Mouse (Mus musculus) MEL (cell line): ENCODE measurements at regions not wholly inside any gene's neighbourhood (a gene's known extent, or its start where the extent isn't known, plus 50 kb on each side); places are given as distances from the start of the nearest gene placed in this dataset.

Experiments used
- DNase-seq: peaks from one replicate; pipeline ENCODE4 v3.0.0; 2011; ENCODE audit warnings: low read depth, low spot score
- H3K27ac ChIP-seq: 2 replicates; pipeline ENCODE4 v1.5.1; 2012; ENCODE audit warnings: low read depth, mild to moderate bottlenecking, control low read depth, low read length, moderate library complexity; ENCODE audit not compliant: control insufficient read depth
- H3K27me3 ChIP-seq, 2 experiments: fragments of 150-350 bp in 1 of 2; sonication (generic) in 1 of 2; 2 replicates each; pipeline ENCODE4 v1.6.1; 2012; ENCODE audit warnings: low read length in 2 of 2, mild to moderate bottlenecking in 2 of 2, improper control_type of control experiment in 1 of 2, moderate library complexity in 1 of 2; ENCODE audit not compliant: insufficient read depth in 2 of 2, control insufficient read depth in 1 of 2
- H3K36me3 ChIP-seq, 2 experiments: 2 replicates each; pipeline ENCODE4 v1.6.1; 2012 to 2014; ENCODE audit warnings: low read length in 2 of 2, improper control_type of control experiment in 1 of 2, inconsistent platforms in 1 of 2, mild to moderate bottlenecking in 1 of 2; ENCODE audit not compliant: insufficient read depth in 2 of 2, control insufficient read depth in 1 of 2
- H3K4me1 ChIP-seq, 2 experiments: fragments of 150-350 bp in 1 of 2; sonication (generic) in 1 of 2; 2 replicates each; pipeline ENCODE4 v1.6.1; 2012; ENCODE audit warnings: low read length in 2 of 2, improper control_type of control experiment in 1 of 2, mild to moderate bottlenecking in 1 of 2; ENCODE audit not compliant: insufficient read depth in 2 of 2, control insufficient read depth in 1 of 2
- H3K4me3 ChIP-seq, 2 experiments: fragments of 150-350 bp in 1 of 2; sonication (generic) in 1 of 2; 2 replicates each; pipeline ENCODE4 v1.5.1; 2012; ENCODE audit warnings: low read depth in 2 of 2, low read length in 2 of 2, mild to moderate bottlenecking in 2 of 2, moderate library complexity in 2 of 2, control low read depth in 1 of 2, improper control_type of control experiment in 1 of 2; ENCODE audit not compliant: control insufficient read depth in 1 of 2, insufficient read depth in 1 of 2
- H3K79me2 ChIP-seq: 2 replicates; pipeline ENCODE4 v1.6.1; 2012; ENCODE audit warnings: mild to moderate bottlenecking, low read length, moderate library complexity; ENCODE audit not compliant: control insufficient read depth, poor library complexity, insufficient read depth
- H3K9ac ChIP-seq: 2 replicates; pipeline ENCODE4 v1.6.1; 2012; ENCODE audit warnings: low read depth, mild to moderate bottlenecking, control low read depth, low read length, moderate library complexity; ENCODE audit not compliant: control insufficient read depth, poor library complexity, severe bottlenecking
- H3K9me3 ChIP-seq: fragments of 150-350 bp; sonication (generic); replicated peaks from 2 replicates; pipeline ENCODE4 v1.6.1; 2012; ENCODE audit warnings: mild to moderate bottlenecking, low read length, improper control_type of control experiment, moderate library complexity; ENCODE audit not compliant: insufficient read depth
- BHLHE40 ChIP-seq: IDR thresholded peaks from 2 replicates; pipeline ENCODE4 v1.6.1; 2012; ENCODE audit warnings: low read depth, mild to moderate bottlenecking, inconsistent platforms, low read length, improper control_type of control experiment, borderline replicate concordance
- CHD1 ChIP-seq: IDR thresholded peaks from 2 replicates; pipeline ENCODE4 v1.6.1; 2012; ENCODE audit warnings: low read depth, mild to moderate bottlenecking, inconsistent platforms, low read length, improper control_type of control experiment
- CHD2 ChIP-seq: IDR thresholded peaks from 2 replicates; pipeline ENCODE4 v1.6.1; 2011; ENCODE audit warnings: low read length, improper control_type of control experiment
- CTCF ChIP-seq, 3 experiments: IDR thresholded peaks in 2 of 3; conservative IDR thresholded peaks in 1 of 3; 2 replicates each; pipeline ENCODE4 v1.5.1; 2011 to 2012; ENCODE audit warnings: low read length in 3 of 3, low read depth in 2 of 3, mild to moderate bottlenecking in 2 of 3, improper control_type of control experiment in 1 of 3, inconsistent platforms in 1 of 3, mixed read lengths in 1 of 3, moderate library complexity in 1 of 3; ENCODE audit not compliant: control insufficient read depth in 1 of 3, insufficient read depth in 1 of 3, poor library complexity in 1 of 3, severe bottlenecking in 1 of 3
- E2F4 ChIP-seq: IDR thresholded peaks from 2 replicates; pipeline ENCODE4 v1.6.1; 2011; ENCODE audit warnings: low read depth, low read length, improper control_type of control experiment, borderline replicate concordance
- ETS1 ChIP-seq: IDR thresholded peaks from 2 replicates; pipeline ENCODE4 v1.6.1; 2012; ENCODE audit warnings: low read depth, mild to moderate bottlenecking, inconsistent platforms, low read length, improper control_type of control experiment, moderate library complexity
- GABPA ChIP-seq: IDR thresholded peaks from 2 replicates; pipeline ENCODE4 v1.6.1; 2012; ENCODE audit warnings: low read depth, mild to moderate bottlenecking, inconsistent platforms, low read length, improper control_type of control experiment, moderate library complexity
- GATA1 ChIP-seq: IDR thresholded peaks from 2 replicates; pipeline ENCODE4 v1.6.1; 2011; ENCODE audit warnings: low read depth, low read length, improper control_type of control experiment
- HCFC1 ChIP-seq: IDR thresholded peaks from 2 replicates; pipeline ENCODE4 v1.6.1; 2012; ENCODE audit warnings: low read depth, mild to moderate bottlenecking, inconsistent platforms, low read length, improper control_type of control experiment, moderate library complexity
- JUND ChIP-seq: IDR thresholded peaks from 2 replicates; pipeline ENCODE4 v1.6.1; 2011; ENCODE audit warnings: low read depth, mild to moderate bottlenecking, improper control_type of control experiment, low read length
- KAT2A ChIP-seq: conservative IDR thresholded peaks from 2 replicates; pipeline ENCODE4 v1.6.1; 2012; ENCODE audit warnings: low read depth, low read length, improper control_type of control experiment, inconsistent platforms
- MAFK ChIP-seq: IDR thresholded peaks from 2 replicates; pipeline ENCODE4 v1.6.1; 2011; ENCODE audit warnings: low read depth, mild to moderate bottlenecking, low read length, improper control_type of control experiment, borderline replicate concordance
- MAZ ChIP-seq: IDR thresholded peaks from 2 replicates; pipeline ENCODE4 v1.6.1; 2012; ENCODE audit warnings: low read depth, mild to moderate bottlenecking, inconsistent platforms, low read length, improper control_type of control experiment
- MEF2A ChIP-seq: IDR thresholded peaks from 2 replicates; pipeline ENCODE4 v1.6.1; 2014; ENCODE audit warnings: low read depth, mild to moderate bottlenecking, inconsistent platforms, low read length, improper control_type of control experiment; ENCODE audit not compliant: poor library complexity, insufficient replicate concordance, severe bottlenecking; ENCODE audit errors: extremely low read depth
- MXI1 ChIP-seq: IDR thresholded peaks from 2 replicates; pipeline ENCODE4 v1.6.1; 2011; ENCODE audit warnings: mild to moderate bottlenecking, low read depth, low read length, improper control_type of control experiment
- MYB ChIP-seq: IDR thresholded peaks from 2 replicates; pipeline ENCODE4 v1.6.1; 2011; ENCODE audit warnings: mild to moderate bottlenecking, low read depth, low read length, improper control_type of control experiment
- MYC ChIP-seq: IDR thresholded peaks from 2 replicates; pipeline ENCODE4 v1.6.1; 2011; ENCODE audit warnings: low read depth, mild to moderate bottlenecking, low read length, improper control_type of control experiment, moderate library complexity
- POLR2A ChIP-seq, 2 experiments: IDR thresholded peaks; 2 replicates each; pipeline ENCODE4 v1.6.1; 2011 to 2012; ENCODE audit warnings: low read length in 2 of 2, mild to moderate bottlenecking in 2 of 2, control low read depth in 1 of 2, improper control_type of control experiment in 1 of 2, low read depth in 1 of 2, moderate library complexity in 1 of 2; ENCODE audit not compliant: control insufficient read depth in 1 of 2, insufficient read depth in 1 of 2, poor library complexity in 1 of 2
- SMC3 ChIP-seq: IDR thresholded peaks from 2 replicates; pipeline ENCODE4 v1.6.1; 2011; ENCODE audit warnings: low read depth, low read length, improper control_type of control experiment
- TAL1 ChIP-seq: IDR thresholded peaks from 2 replicates; pipeline ENCODE4 v1.6.1; 2012; ENCODE audit warnings: mild to moderate bottlenecking, inconsistent platforms, low read length, moderate library complexity, mixed read lengths
- TBP ChIP-seq: IDR thresholded peaks from 2 replicates; pipeline ENCODE4 v1.8.0; 2011; ENCODE audit warnings: low read depth, low read length, improper control_type of control experiment
- UBTF ChIP-seq: IDR thresholded peaks from 2 replicates; pipeline ENCODE4 v1.6.1; 2012; ENCODE audit warnings: low read depth, mild to moderate bottlenecking, inconsistent platforms, low read length, improper control_type of control experiment, moderate library complexity, borderline replicate concordance; ENCODE audit not compliant: insufficient read depth
- USF2 ChIP-seq, 2 experiments: IDR thresholded peaks; 2 replicates each; pipeline ENCODE4 v1.6.1; 2011 to 2012; ENCODE audit warnings: improper control_type of control experiment in 2 of 2, low read length in 2 of 2, borderline replicate concordance in 1 of 2, inconsistent platforms in 1 of 2, low read depth in 1 of 2, mild to moderate bottlenecking in 1 of 2; ENCODE audit not compliant: insufficient read depth in 1 of 2
- ZKSCAN1 ChIP-seq: IDR thresholded peaks from 2 replicates; pipeline ENCODE4 v1.6.1; 2012; ENCODE audit warnings: low read depth, mild to moderate bottlenecking, inconsistent platforms, low read length, improper control_type of control experiment, moderate library complexity
- ZMIZ1 ChIP-seq: IDR thresholded peaks from 2 replicates; pipeline ENCODE4 v1.6.1; 2012; ENCODE audit warnings: low read depth, mild to moderate bottlenecking, inconsistent platforms, low read length, improper control_type of control experiment, moderate library complexity

DNA sequence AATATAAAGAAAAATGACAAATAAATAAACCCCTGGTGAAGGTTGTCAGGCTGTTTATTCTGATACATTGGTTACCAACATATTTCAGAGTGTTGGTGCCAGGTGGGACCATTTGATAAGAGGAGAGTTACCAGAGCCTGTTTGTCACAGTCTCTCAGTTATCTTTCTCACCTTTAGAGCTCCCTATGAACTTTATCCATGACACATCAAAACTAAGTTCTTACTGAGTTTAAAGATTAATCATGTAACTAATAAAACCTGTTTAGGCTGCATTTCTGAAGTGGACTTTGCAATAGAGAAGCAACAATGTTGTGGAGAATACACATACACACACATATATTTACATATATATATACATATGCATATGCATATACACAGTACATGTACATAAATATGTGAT lies 582.7 kb upstream of the Sema6d start:
- Histone ChIP-seq H3K36me3 (no peaks in the 10 kb centered on the region), H3K27ac (no peak overlapping the region), H3K4me3 (no peak overlapping the region), H3K79me2 (no peaks in the 10 kb centered on the region), H3K9ac (no peak overlapping the region), H3K4me1 (no peaks in the 10 kb centered on the region), H3K27me3 (no peaks in the 10 kb centered on the region), H3K9me3 (no peaks in the 10 kb centered on the region)
- no peak for TF ChIP-seq POLR2A (IDR thresholded peaks at IDR 0.05; ENCODE audit: control insufficient read depth in 1 of 2, insufficient read depth in 1 of 2, low read depth in 1 of 2, low read length in 2 of 2, poor library complexity in 1 of 2)
- no peak for TF ChIP-seq CHD2
- TF ChIP-seq TAL1, result no peak
- no peak for TF ChIP-seq UBTF
- TF ChIP-seq ZKSCAN1, result no peak
- TF ChIP-seq GATA1, result no peak
- no peak for TF ChIP-seq MAFK
- no peak for TF ChIP-seq GABPA
- no peak for TF ChIP-seq TBP
- no peak for TF ChIP-seq E2F4
- DNase-seq, result no peak

GRCm38 (mm10) chr2:123528915-123529314 lies 560.9 kb upstream of the Sema6d start:
- Histone ChIP-seq H3K9ac (no peak overlapping the region), H3K27ac (no peak overlapping the region), H3K36me3 (no peaks in the 10 kb centered on the region), H3K4me3 (no peak overlapping the region), H3K79me2 (no peaks in the 10 kb centered on the region), H3K4me1 (no peaks in the 10 kb centered on the region), H3K27me3 (no peaks in the 10 kb centered on the region), H3K9me3 (no peaks in the 10 kb centered on the region)
- no peak for TF ChIP-seq MAZ
- TF ChIP-seq GABPA, result no peak
- TF ChIP-seq USF2 (IDR thresholded peaks at IDR 0.05; ENCODE audit: borderline replicate concordance in 1 of 2, insufficient read depth in 1 of 2, low read depth in 1 of 2, low read length in 2 of 2), result no peak
- no peak for DNase-seq

- no peak for DNase-seq
- no peak overlapping the region for H3K4me3 ChIP-seq
- H3K4me1 ChIP-seq, result no peaks in the 10 kb centered on the region
- no peaks in the 10 kb centered on the region for H3K36me3 ChIP-seq
- no peaks in the 10 kb centered on the region for H3K9me3 ChIP-seq
- no peaks in the 10 kb centered on the region for H3K79me2 ChIP-seq
- no peak overlapping the region for H3K9ac ChIP-seq
- H3K27ac ChIP-seq, result no peak overlapping the region
- H3K27me3 ChIP-seq, result no peaks in the 10 kb centered on the region
- TF ChIP-seq BHLHE40 (no peak), SMC3 (no peak), JUND (no peak), CTCF (IDR thresholded peaks at IDR 0.05 in 2 of 3, conservative IDR thresholded peaks at IDR 0.05 in 1 of 3; ENCODE audit: control insufficient read depth in 1 of 3, insufficient read depth in 1 of 3, low read depth in 2 of 3, low read length in 3 of 3, poor library complexity in 1 of 3, severe bottlenecking in 1 of 3) (no peak), MAFK (no peak), ETS1 (no peak), MAZ (no peak), UBTF (no peak), HCFC1 (no peak), CHD1 (no peak), MEF2A (no peak), ZMIZ1 (no peak), MXI1 (no peak), MYC (no peak), TBP (no peak), KAT2A (no peak), MYB (no peak)
These were observed 556.6 kb upstream of the Sema6d start for GRCm38 (mm10) chr2:123532946-123533791.
